Mouse (Mus musculus) monocyte, adult 2 months (primary cell): Measurements from ENCODE around the gene Tgfbr3.

ENCODE experiments used
- DNase-seq, 2 experiments: peaks; one replicate each; pipeline ENCODE4 v3.0.0; 2022; ENCODE audit warnings: low spot score in 2 of 2, low read depth in 1 of 2

The Tgfbr3 gene

DNA sequence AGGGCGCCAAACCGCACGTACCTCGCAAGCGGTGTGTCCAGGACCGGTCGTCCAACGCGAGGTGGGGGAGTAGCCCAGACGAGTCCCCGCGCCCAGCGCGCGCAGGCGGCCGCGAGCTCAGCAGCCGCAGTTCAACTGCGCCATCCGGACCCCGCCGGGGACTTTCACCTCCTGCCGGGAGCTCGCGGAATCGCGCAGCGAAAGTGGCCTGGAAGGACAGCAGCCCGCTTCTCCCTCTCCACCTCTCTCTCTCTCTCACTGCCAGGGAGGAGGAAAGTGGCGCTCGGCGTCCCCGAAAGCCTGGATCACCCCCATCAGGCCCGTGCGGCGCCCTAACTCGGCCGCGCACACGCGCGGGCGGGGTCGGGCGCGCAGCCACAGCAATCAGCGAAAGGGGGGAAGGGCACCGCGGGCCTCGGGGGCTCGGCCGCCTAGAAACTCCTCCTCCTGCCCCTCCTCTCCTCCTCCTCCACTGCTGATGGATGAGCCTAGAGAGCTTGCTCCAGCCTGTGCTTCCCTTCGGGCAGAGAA, at the start of gene Tgfbr3:
Gene Tgfbr3, minus strand, starts transcription at position 396 of the 531 bp plus-strand sequence.
- DNase-seq = peak in 1 of 2 experiments; percentile 32

DNA sequence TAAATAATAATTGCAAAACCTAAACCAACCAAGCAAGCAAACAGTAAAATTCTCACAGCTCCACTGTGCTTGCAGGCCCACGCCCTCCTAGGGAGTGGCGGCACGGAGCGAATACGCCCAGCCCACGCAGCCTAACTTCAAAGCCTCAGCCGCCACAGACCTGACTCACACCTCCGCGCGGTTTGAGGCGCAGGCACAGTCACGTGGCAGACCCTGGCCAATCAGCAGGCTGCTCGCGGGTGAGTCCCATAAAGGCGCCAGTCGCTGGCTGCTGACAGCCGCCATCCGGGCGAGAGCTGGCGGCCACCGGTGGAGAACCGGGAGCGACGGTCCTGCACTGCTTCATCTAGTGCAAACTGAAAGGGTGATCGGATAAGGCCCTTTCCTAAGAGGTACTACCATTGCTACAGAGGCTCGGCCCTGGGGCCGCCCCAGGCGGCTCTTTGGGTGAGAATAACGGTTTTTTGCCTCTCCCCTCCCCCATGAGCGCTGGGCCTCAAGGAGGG, 41.5 kb upstream of the Tgfbr3 start, which contains the start of gene Brdt:
Gene Brdt, plus strand, starts transcription at position 244 of the 506 bp plus-strand sequence.
- DNase-seq = no peak

DNA sequence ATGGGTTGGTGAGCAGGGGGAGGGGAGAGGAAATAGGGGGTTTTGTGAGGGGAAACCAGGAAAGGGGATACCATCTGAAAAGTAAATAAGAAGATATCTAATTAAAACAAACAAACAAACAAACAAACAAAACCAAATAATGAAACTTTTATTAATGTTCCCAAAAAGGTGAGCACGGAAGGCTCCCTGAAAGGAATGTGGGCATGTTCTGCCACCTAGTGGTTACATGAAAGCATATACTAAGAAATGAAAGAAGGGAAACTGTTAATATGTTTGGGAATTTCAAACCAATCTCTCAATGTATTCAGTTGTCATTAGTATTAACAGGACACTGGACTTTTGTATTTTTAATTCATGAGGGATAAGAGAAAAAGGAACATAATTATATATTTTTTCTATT, 31.3 kb upstream of the Tgfbr3 start:
- DNase-seq = no peak

DNA sequence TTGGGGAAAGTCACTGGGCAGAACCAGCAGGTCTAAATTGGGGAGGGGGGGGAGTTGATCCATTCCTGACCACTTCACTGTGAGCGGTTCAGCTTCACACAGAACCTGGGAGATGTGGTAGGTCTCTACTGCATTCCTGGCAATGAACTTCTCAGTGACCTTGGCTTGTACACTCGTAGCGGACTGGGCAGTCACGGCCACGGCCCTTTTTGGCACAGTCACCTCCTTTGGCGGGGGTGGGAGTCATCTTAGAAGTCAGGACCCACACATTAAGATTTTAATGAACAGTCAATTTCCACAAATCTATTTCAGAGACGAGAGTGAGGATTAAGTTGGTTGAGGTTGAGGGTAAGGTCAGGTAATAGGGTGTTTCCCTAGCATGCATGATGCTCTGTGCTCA, 27.7 kb upstream of the Tgfbr3 start:
- DNase-seq = no peak

DNA sequence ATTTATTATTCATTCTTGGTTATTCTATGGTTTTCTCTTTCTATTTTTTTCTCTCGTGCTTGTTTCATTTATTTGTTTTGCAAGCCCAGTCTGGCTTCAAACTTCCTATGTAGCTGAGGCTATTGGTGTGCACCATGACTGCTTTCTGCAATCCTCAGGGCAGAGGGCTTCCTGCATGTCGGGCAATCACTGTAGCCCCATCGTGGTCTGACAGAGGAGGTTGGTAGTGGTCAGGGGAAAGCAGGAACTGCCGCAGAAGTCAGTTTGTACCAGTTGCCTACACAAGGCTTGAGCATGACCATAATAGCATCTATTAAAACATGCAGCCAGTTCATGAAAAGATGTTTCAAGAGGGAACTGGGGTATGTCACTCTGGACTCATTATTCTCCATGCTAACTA, 18.0 kb upstream of the Tgfbr3 start:
- DNase-seq = no peak

DNA sequence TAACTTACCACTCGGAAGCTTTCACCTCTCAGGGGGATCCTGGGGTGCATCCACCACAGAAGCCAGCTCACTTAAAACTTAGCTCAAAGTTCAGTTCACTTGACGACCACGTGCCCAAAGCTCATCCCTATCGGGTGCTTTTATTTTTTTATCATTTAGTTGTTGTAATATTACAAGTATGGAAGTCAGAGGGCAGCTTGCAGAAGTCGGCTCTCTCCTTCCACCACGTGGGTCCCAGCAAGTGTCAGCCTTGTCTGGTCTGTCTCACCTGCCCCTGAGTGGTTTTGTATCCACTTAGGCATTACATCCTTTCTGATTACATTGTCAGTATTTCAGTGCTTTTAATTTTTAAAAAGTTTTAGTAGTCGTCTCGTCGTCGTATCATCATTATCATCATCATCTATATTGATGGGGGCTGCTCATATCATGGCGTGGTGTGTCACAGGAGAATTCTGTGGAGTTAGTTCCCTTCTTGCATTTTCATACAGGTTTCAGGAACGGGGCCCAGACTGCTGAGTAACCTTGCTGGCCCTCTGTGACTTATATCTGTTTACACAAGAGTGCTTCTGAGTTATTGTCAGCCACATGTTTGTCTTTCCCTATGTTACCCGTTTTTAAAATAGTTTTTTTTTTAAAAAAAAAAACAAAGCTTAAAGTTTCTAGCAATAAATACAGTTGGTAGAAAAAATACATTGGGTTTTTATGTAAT, 14.8 kb upstream of the Tgfbr3 start:
- no peak for DNase-seq

DNA sequence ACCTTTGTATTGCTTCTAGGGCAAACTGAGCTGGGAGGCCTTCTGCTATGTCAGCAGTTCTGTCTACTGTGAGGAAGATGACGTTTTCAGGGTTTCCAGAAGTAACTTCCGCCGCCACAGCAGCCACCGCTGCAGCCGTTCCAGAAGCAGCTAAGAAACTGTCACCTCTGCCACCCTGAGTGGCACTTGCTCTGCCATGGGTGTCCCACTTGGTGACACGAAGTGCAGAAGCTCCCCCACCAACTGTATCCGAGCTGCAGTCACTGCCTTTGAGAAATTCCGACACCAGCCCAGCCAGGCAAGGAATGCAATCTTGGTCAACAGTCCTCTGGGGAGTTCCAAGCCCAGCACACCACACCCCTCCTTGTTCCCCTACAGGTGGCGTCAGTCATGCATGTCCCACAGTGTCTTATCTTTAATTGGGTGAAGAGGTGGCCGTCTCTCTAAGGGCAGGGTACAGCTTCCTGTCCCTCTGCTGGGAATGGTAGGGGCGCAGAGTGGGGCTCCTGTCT, 14.0 kb upstream of the Tgfbr3 start:
- DNase-seq = no peak

DNA sequence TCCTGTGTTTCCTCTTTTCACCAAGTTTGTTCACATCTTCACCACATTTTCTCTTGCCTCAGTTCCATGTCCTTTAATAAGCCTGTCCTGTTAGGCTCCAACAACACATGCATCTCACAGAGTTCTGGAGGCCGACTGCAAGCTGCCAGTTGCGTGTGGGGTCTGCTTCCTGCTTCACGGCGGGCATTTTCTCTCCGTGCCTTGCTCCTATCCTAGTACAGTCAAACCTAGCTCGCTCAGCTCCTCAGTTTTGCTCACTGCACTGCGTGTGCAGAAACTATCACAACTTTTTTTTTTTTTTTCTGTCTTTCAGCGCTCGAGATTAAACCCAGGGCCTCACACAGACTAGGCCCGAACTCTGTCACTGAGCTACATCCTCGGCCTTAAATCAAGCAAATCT, 9.4 kb upstream of the Tgfbr3 start:
- DNase-seq = no peak

DNA sequence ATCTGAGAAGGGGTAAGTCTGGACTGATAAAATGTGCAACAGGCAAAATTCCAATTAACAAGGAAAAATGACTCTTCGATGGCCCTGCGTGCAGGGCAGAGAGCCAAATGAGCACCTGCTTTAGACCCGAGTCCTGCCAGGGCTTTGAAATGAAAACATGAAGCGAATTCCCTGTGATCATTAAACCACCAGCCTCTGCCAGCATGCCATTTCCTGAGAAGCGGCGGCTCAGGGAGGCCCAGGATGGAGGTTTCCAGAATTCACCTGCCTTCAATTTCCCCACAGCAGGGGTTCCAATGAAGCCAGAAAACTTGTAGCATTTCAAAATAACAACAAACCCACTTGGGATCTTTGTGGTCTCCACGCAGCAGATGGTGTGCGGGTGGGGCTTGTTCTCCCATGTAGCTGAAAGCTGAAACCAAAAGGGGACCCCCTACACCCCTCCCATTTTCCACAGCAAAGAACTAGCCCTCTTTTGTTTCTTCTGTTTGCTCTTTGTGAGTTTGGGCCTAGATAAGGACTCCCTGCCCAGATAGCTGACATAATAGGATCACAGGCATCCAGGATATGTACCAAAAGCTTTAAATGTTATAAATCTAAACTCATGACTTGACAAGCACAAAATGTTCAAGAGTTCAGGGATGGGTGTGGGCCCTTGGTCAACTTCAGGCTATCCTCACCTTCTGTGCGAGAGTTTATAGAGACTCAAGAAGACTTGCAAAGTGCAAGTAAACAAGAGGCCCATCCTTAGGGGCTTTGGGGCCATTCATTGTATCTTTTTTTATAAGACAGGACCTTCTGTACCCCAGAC, 7.3 kb upstream of the Tgfbr3 start:
- no peak for DNase-seq

DNA sequence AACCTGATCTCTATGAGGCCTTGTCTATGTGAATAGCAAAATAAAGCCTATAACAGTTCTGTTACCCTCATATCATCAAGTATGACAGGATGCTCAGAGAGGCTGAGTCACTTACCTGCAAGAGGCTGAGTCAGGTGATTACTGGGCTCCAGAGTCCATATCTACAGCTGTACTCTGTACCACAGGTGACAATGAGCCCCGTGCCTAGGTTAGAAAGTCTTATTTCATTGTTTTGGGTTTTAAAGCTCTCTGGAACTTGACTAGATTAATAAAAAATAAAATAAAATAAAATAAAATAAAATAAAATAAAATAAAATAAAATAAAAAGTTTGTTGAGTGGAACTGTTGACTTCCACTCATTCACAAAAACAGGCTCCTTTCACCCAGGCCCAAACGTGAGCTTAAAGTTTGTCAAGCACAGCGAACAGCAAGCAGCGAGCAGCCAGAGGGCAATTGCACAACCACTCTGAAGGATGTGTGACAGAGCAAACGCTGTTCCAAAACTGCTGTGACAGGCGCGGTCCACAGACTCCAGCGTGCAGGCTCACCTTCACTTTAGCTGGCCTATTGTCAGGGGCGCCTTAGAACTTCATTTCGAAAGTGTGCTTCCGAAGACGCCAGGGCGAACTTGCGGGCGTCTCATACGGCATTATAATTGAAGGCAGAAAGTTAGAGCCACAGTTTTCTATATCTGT, 6.5 kb upstream of the Tgfbr3 start:
- DNase-seq = no peak

DNA sequence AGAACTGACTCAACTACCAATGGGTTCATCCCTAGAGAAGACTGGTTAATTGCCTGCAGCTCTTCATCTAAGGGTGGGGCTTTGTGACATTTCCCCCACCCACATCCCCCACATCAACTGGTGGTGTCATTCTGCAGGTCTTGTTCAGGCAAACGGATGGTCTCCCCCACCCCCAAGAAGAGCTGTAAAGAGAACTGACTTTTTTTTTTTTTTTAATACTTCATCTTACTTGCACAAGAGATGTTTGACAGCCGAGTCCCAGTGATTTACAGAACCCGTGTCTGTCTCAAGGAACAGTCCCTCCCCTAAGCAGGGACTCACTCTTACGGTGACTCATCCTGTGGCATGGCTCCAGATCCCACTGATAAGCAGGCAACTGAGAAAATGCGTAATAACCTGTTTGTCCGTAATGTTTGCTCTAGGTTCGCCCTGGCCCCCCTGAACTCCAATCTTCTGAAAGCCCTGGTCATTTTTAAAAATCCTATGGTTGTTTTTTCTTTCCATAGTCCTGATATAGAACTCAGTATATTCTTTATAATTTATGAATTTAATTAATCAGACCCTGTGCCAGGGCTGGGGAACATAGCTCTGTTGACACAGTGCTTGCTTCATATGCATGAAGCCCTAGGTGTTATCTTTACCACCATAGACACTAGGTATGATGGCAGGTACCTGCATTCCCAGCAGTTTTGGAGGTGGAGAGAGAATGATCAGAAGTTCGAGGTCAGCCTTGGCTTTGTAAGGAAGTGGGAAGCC, 5.8 kb upstream of the Tgfbr3 start:
- DNase-seq = no peak

DNA sequence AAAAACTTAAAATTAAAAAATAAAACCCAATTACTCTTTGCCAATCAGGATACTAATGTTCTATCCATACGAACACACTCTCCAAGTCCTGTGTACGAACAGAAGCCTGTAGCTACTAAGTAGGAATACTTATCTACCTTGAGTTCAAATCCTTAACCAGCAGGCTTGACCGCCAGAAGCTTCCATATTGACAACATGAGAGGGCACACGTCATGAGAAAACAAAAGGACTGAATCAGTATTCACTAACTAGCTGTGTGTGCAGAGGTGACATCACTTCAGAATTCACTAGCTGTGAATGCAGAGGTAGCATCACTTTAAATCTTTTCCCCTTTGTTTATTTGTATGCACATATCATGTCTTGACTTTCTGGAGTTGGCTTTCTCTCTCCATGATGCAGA, 4.6 kb upstream of the Tgfbr3 start:
- no peak for DNase-seq

DNA sequence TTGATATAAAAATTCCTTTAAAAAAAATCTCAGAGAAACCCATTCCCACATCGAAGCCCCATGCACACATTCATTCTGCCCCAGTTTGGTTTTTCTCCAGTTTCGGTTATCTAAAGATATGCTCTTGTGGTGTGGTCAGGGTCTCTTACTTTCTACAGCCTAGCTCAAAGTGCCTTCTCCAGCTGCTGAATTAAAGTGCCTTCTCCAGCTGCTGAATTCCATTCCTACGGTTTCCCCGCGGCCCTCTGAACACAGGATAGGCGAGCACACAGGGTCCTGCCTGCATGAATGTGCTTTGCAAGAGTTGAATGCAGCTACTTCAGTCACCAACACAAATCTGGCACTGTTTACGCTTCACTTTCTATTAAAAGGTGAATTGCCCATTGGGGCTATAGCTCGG, 557 bp upstream of the Tgfbr3 start:
- DNase-seq = no peak

DNA sequence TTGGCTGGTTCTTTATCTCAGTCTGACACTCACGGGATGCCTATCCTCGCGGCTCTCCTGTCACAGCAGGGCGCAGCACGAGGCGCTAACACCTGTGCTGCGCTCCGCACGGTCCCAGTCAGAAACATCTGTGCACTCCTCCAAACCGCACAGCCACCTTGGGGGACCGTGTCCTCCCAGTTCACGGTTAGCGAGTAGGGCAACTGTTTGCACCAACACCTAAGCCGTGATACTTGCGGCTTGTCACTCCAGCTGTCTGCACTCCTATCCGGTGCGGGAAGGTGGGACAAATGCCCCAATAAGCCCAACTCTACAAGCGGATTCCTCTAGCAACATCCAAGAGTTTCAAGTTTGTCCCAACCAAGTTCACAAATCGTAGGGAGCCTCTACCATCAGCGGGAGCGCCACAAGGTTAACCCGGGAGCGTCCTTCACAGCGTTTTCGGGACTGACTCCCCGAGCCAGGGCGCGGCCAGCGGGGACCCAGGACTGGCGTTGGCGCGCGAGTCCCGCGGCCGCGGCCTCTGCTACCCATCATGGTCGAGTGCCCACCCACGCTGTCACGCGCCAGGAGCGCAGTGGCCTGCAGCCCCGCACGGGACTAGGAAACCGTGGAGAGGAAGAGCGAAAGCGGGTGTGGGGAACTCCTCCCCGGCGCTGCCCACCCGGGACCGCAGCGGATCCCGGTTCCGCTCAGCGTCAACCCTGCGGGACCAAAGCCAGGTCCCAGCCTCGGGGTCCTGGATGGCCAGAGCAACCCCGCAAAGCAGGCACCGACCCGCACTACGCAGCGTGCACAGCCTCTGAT, 799 bp downstream of the Tgfbr3 start:
- DNase-seq = no peak

DNA sequence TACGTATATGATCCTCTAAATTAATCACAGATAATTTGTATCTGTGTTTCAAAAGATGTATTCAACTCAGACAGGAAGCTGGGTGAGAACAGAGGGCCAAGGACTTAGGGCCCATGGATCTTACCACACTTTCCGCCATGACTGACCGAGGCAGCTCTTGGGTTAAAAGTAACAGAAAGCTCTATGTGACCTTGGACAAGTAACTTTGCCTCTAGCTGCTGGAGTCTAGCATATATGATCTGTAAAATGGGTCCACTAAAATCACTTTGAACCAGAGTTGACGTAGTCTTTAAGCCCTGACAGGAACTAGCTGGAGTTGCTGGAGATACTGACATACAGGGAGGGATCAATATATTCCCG, 1.5 kb downstream of the Tgfbr3 start:
- DNase-seq = no peak

DNA sequence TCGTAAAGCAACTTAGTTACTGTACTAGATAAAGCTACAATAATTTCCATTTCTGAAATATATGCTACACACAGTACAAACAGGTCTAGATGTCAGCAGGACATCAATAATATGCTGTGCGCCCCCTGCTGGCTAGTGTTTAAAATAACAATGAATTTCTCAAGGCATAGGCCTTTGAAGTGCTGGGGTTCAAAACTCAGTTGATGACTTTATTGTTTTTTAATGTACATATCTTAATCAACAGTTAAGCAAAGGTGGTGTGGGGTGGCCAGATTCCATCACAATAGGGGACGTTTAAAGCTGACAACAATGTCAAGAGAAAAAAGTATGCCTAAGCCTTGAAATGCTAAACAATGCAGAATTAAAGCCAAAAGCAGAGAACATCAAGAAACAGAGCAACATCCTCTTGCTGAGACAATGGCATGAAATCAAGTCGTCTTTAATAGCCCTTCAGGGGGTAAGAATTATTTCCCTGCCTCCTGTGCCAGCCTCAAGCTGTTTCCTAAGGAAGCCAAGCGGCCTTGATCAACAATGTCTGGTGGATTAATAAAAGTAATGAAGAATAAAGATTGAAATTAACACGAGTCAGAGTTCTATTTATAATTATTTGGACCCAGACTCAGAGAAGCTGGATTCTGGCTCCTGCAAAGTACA, 2.0 kb downstream of the Tgfbr3 start:
- peak in 1 of 2 experiments; percentile 19 for DNase-seq

DNA sequence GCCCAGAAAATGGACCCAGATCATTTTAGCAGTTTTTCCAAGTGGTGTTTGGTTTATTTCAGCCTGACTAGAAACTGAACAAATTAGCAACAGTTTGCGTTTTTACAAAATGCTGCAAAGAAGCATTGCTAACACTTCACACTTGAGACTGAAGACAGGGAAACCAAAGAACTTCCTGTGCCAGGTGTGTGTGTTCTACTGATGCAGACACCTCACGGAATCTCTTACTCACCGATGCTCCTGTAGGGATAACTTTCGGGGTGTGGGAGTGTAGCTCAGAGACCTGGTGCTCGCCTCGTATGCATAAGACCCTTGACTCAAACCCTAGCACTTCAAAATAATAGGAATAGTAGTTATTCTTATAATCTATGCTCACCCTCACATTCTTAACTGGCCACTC, 3.9 kb downstream of the Tgfbr3 start:
- no peak for DNase-seq

DNA sequence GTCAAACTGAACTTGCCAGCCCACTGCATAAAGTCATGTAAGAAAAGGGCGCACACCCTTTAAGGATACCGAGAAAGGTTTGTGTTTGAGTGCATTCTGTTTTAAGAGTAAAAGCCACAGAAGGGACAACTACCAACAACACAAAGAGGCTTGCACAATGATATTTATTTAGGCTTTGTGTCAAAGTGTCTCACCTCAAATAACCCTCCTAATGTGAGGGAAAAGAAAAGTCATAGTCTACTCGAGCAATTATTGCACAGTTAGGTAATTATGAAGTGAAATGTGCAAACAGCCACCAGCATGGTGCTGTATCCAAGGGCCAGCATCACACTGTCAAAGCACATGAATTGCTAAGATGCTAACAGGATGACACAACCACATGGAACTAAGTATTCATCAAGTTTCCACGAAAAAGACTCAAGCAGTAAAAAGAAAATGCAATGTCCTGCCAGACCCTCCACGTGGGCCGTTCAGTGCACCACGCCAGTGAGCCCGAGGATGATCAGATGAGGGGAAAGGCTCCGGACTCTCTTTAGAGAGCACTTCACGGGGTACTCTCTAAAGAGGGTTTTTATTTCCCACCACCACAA, 5.4 kb downstream of the Tgfbr3 start:
- no peak for DNase-seq
